Mouse (Mus musculus): Measurements from ENCODE around the gene Zbp1. TPM values are rescaled to one million over a fixed set of nuclear protein-coding genes. Genes with fewer than 3 reads are reported as not detected.
A peak's percentile ranks its signal among the peaks of the same experiment; 100 is the strongest.

Gene Zbp1
- polyA plus RNA-seq, 1 experiment from 2014 or later, result 0.22 TPM

- H3K4me3 ChIP-seq, result 0 out of 2 replicates have a peak overlapping the region, but pooled peaks have one; percentile 9
- 37% methylated on average over 5 of the region's 5 CpGs for WGBS
Observed at GRCm38 (mm10) chr2:173171956-173172355, 46.8 kb downstream of the Zbp1 start.

GRCm38 (mm10) chr2:173171470-173171869, 47.3 kb downstream of the Zbp1 start:
- Histone ChIP-seq H3K4me1 (replicated peaks) (peaks cover 66% of the 10 kb centered on the region), H3K4me2 (peak overlapping the region; percentile 49), H3K9me3 (no peaks in the 10 kb centered on the region), H3K4me3 (peak overlapping the region; percentile 9; the same call in 1 of the 2 replicates), H3K27ac (replicated peaks) (peak overlapping the region; percentile 90), H3K27me3 (peaks cover 23% of the 10 kb centered on the region), H3K36me3 (no peaks in the 10 kb centered on the region), H3K9ac (0 out of 2 replicates have a peak overlapping the region, but pooled peaks have one; percentile 8)
- WGBS, result 0% methylated on average over 30 of the region's 30 CpGs
- ATAC-seq (ENCODE audit: low read depth), result peak; percentile 60

More at GRCm38 (mm10) chr2:173171956-173172355, 46.8 kb downstream of the Zbp1 start:
- ATAC-seq (ENCODE audit: low read depth), result peak; percentile 1; the same call in 1 of the 2 replicates
- H3K36me3 ChIP-seq, result no peaks in the 10 kb centered on the region
- peak overlapping the region; percentile 49 for H3K4me2 ChIP-seq
- H3K9ac ChIP-seq, result 0 out of 2 replicates have a peak overlapping the region, but pooled peaks have one; percentile 8
- H3K4me1 ChIP-seq (replicated peaks), result peaks cover 66% of the 10 kb centered on the region
- H3K27ac ChIP-seq (replicated peaks), result peak overlapping the region; percentile 90
- peaks cover 25% of the 10 kb centered on the region for H3K27me3 ChIP-seq
- no peaks in the 10 kb centered on the region for H3K9me3 ChIP-seq

GRCm38 (mm10) chr2:173170715-173171114, 48.0 kb downstream of the Zbp1 start:
- Histone ChIP-seq H3K36me3 (no peaks in the 10 kb centered on the region), H3K4me3 (no peak overlapping the region), H3K4me1 (replicated peaks) (peaks cover 66% of the 10 kb centered on the region), H3K27ac (replicated peaks) (peak overlapping the region; percentile 90), H3K27me3 (peaks cover 31% of the 10 kb centered on the region), H3K9me3 (no peaks in the 10 kb centered on the region), H3K4me2 (no peak overlapping the region), H3K9ac (no peak overlapping the region)
- 73% methylated on average over 2 of the region's 2 CpGs for WGBS
- ATAC-seq (ENCODE audit: low read depth), result no peak

GRCm38 (mm10) chr2:173170081-173170480, 48.6 kb downstream of the Zbp1 start:
- Histone ChIP-seq H3K27me3 (peaks cover 37% of the 10 kb centered on the region), H3K9ac (no peak overlapping the region), H3K9me3 (no peaks in the 10 kb centered on the region), H3K36me3 (no peaks in the 10 kb centered on the region), H3K4me1 (replicated peaks) (peaks cover 66% of the 10 kb centered on the region), H3K4me3 (no peak overlapping the region), H3K27ac (replicated peaks) (no peak overlapping the region), H3K4me2 (no peak overlapping the region)
- 60% methylated on average over 2 of the region's 2 CpGs for WGBS
- ATAC-seq (ENCODE audit: low read depth), result no peak

GRCm38 (mm10) chr2:173168411-173168851, 50.3 kb downstream of the Zbp1 start:
- Histone ChIP-seq H3K27ac (replicated peaks) (no peak overlapping the region; the same call in 1 of the 2 replicates), H3K4me1 (replicated peaks) (peaks cover 54% of the 10 kb centered on the region), H3K4me2 (no peak overlapping the region), H3K4me3 (no peak overlapping the region), H3K27me3 (peaks cover 45% of the 10 kb centered on the region), H3K36me3 (no peaks in the 10 kb centered on the region), H3K9me3 (no peaks in the 10 kb centered on the region), H3K9ac (no peak overlapping the region)
- 12% methylated on average over 5 of the region's 5 CpGs for WGBS
- no peak for ATAC-seq (ENCODE audit: low read depth)

GRCm38 (mm10) chr2:173165357-173165756, 53.4 kb downstream of the Zbp1 start:
- H3K27ac ChIP-seq (replicated peaks), result no peak overlapping the region
- 48% methylated on average over 10 of the region's 10 CpGs for WGBS
- H3K9me3 ChIP-seq, result no peaks in the 10 kb centered on the region
- no peak overlapping the region for H3K9ac ChIP-seq
- no peaks in the 10 kb centered on the region for H3K36me3 ChIP-seq
- peaks cover 35% of the 10 kb centered on the region for H3K4me1 ChIP-seq (replicated peaks)
- ATAC-seq (ENCODE audit: low read depth), result no peak
- peaks cover 58% of the 10 kb centered on the region for H3K27me3 ChIP-seq
- no peak overlapping the region for H3K4me3 ChIP-seq
- no peak overlapping the region for H3K4me2 ChIP-seq

- H3K9me3 ChIP-seq, result no peaks in the 10 kb centered on the region
- 69% methylated on average over 10 of the region's 10 CpGs for WGBS
- no peak overlapping the region for H3K27ac ChIP-seq (replicated peaks)
- no peak overlapping the region for H3K4me3 ChIP-seq
- H3K36me3 ChIP-seq, result no peaks in the 10 kb centered on the region
- ATAC-seq (ENCODE audit: low read depth), result no peak
- H3K9ac ChIP-seq, result no peak overlapping the region
- no peak overlapping the region for H3K4me2 ChIP-seq
- peaks cover 33% of the 10 kb centered on the region for H3K4me1 ChIP-seq (replicated peaks)
- H3K27me3 ChIP-seq, result peaks cover 54% of the 10 kb centered on the region
Observed at GRCm38 (mm10) chr2:173164946-173165345, 53.8 kb downstream of the Zbp1 start.

- Histone ChIP-seq H3K27ac (replicated peaks) (no peak overlapping the region), H3K9me3 (no peaks in the 10 kb centered on the region), H3K27me3 (peaks cover 48% of the 10 kb centered on the region), H3K4me2 (no peak overlapping the region), H3K36me3 (no peaks in the 10 kb centered on the region), H3K9ac (no peak overlapping the region), H3K4me3 (no peak overlapping the region), H3K4me1 (replicated peaks) (peaks cover 32% of the 10 kb centered on the region)
- ATAC-seq (ENCODE audit: low read depth), result no peak
- 36% methylated on average over 2 of the region's 2 CpGs for WGBS
Observed at GRCm38 (mm10) chr2:173164358-173164757, 54.4 kb downstream of the Zbp1 start.

GRCm38 (mm10) chr2:173163380-173163779, 55.3 kb downstream of the Zbp1 start:
- Histone ChIP-seq H3K9me3 (no peaks in the 10 kb centered on the region), H3K4me2 (no peak overlapping the region), H3K4me1 (replicated peaks) (peaks cover 26% of the 10 kb centered on the region), H3K4me3 (no peak overlapping the region), H3K27me3 (peaks cover 45% of the 10 kb centered on the region), H3K27ac (replicated peaks) (no peak overlapping the region), H3K9ac (no peak overlapping the region), H3K36me3 (no peaks in the 10 kb centered on the region)
- 90% methylated on average over 8 of the region's 8 CpGs for WGBS
- ATAC-seq (ENCODE audit: low read depth), result no peak

GRCm38 (mm10) chr2:173159354-173160311, 59.1 kb downstream of the Zbp1 start:
- peak; percentile 76 for ATAC-seq (ENCODE audit: low read depth)
- no peaks in the 10 kb centered on the region for H3K36me3 ChIP-seq
- H3K9me3 ChIP-seq, result no peaks in the 10 kb centered on the region
- H3K9ac ChIP-seq, result no peak overlapping the region
- H3K4me2 ChIP-seq, result 0 out of 2 replicates have a peak overlapping the region, but pooled peaks have one; percentile 13
- H3K4me1 ChIP-seq (replicated peaks), result peaks cover 16% of the 10 kb centered on the region
- no peak overlapping the region for H3K4me3 ChIP-seq
- 44% methylated on average over 24 of the region's 24 CpGs for WGBS
- peaks cover 23% of the 10 kb centered on the region for H3K27me3 ChIP-seq
- H3K27ac ChIP-seq (replicated peaks), result no peak overlapping the region; the same call in 1 of the 2 replicates

GRCm38 (mm10) chr2:173158390-173159055, 60.2 kb downstream of the Zbp1 start:
- no peak overlapping the region for H3K9ac ChIP-seq
- H3K27ac ChIP-seq (replicated peaks), result no peak overlapping the region
- no peaks in the 10 kb centered on the region for H3K36me3 ChIP-seq
- H3K4me1 ChIP-seq (replicated peaks), result peaks cover 16% of the 10 kb centered on the region
- H3K9me3 ChIP-seq, result no peaks in the 10 kb centered on the region
- peaks cover 20% of the 10 kb centered on the region for H3K27me3 ChIP-seq
- H3K4me3 ChIP-seq, result no peak overlapping the region
- no peak for ATAC-seq (ENCODE audit: low read depth)
- 89% methylated on average over 19 of the region's 19 CpGs for WGBS
- H3K4me2 ChIP-seq, result no peak overlapping the region

GRCm38 (mm10) chr2:173157871-173158270, 60.9 kb downstream of the Zbp1 start:
- Histone ChIP-seq H3K36me3 (no peaks in the 10 kb centered on the region), H3K9me3 (no peaks in the 10 kb centered on the region), H3K4me1 (replicated peaks) (peaks cover 16% of the 10 kb centered on the region), H3K27me3 (peaks cover 16% of the 10 kb centered on the region), H3K4me2 (no peak overlapping the region), H3K4me3 (no peak overlapping the region), H3K9ac (no peak overlapping the region), H3K27ac (replicated peaks) (no peak overlapping the region)
- ATAC-seq (ENCODE audit: low read depth), result no peak
- WGBS, result 98% methylated on average over 4 of the region's 4 CpGs
